Mouse (Mus musculus) heart, postnatal 0 days (tissue): ENCODE results near the gene Klhl5.

ENCODE experiments used
- CTCF ChIP-seq: IDR thresholded peaks from 2 replicates; pipeline ENCODE4 v1.5.1; 2016; ENCODE audit warnings: antibody characterized with exemption, control low read depth, low read depth
- EP300 ChIP-seq: IDR thresholded peaks from 2 replicates; pipeline ENCODE4 v1.6.1; 2016; ENCODE audit warnings: antibody characterized with exemption, low read depth

DNA sequence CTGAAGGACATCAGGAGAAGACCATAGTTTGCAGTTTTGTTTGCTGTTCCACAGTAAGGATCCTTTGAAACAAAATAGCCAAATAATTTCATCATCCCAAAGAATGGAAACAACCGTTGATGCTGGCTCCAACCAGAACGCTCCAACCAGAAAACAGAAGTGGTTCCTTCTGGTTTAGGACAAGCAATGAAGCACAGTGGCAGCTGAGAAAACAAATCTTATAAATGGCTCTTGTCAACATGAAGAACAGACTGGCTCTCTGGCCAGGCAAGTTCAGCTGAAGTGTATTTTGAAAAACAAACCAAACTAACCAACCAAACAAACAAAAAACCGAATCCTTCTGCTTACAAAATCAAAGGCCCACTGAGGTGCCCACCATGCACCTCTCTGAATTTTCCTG is 17.6 kb upstream of the Klhl5 start:
- TF ChIP-seq CTCF (no peak), EP300 (no peak)
